Mouse (Mus musculus) left cerebral cortex, postnatal 25 days (tissue): Measurements from ENCODE around the gene Grb2. TPM values are rescaled to one million over a fixed set of nuclear protein-coding genes. Genes with fewer than 3 reads are reported as not detected.

ENCODE experiments used
- DNase-seq, 2 experiments: peaks; one replicate each; pipeline ENCODE4 v3.0.0; 2022; ENCODE audit warnings: low spot score in 2 of 2, mixed read lengths in 1 of 2
- intact Hi-C: fragments of 180-260 bp; cut with DNase I; formaldehyde crosslinking; loops from one replicate; pipeline ENCODE4 v1.15.1; 2025
- total RNA-seq, 2 experiments: library from RNA; stranded (reverse); gene quantifications; 2 replicates each; pipeline ENCODE4 v1.2.3; 2021

The Grb2 gene
- total RNA-seq, 2 experiments from 2014 or later: 204 TPM

DNA sequence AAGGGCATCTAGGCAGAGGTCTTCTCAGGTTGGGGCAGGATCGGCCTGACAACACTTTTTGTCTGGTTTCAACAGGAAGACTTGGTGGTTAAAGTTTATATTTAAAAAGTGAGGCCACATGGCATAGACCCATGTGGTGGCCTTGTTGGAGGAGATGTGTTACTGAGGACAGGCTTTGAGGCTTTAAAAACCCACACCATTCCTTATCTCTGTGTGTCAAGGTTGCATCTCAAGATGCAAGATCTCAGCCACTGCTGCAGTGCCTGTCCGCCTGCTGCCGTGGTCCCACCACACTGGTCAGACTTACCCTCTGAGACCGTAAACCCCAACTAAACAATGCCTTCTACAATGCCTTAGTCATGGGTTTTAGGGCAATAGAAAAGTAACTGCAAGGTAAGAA lies 110.1 kb downstream of the Grb2 start:
- intact Hi-C loops: no loop called here

GRCm38 (mm10) chr11:115595209-115595608 lies 113.2 kb downstream of the Grb2 start:
- no peak for DNase-seq
- intact Hi-C loops: no loop called here

More for the DNA sequence above, 110.1 kb downstream of the Grb2 start:
- no peak for DNase-seq

Other genes with a start within 250 kb of the Grb2 start
- not detected for gene Slc16a5, start 246.1 kb downstream of the Grb2 start, total RNA-seq
- gene Armc7, start 232.9 kb downstream of the Grb2 start, total RNA-seq: 10 to 100 TPM; 12.5 to 12.8 TPM
- gene Nt5c, start 216.7 kb downstream of the Grb2 start, total RNA-seq: 10 to 100 TPM; 60.1 to 66.5 TPM
- 100 to 1,000 TPM; 165 to 168 TPM for gene Jpt1, start 194.2 kb downstream of the Grb2 start, total RNA-seq
- gene Sumo2, start 172.3 kb downstream of the Grb2 start, total RNA-seq: 100 to 1,000 TPM; 298 to 313 TPM
- 10 to 100 TPM; 45.7 to 49.1 TPM for gene Nup85, start 144.2 kb downstream of the Grb2 start, total RNA-seq
- gene Mrps7, start 104.7 kb downstream of the Grb2 start, total RNA-seq: 10 to 100 TPM; 52.2 to 56.2 TPM
- 10 to 100 TPM; 76.5 to 88.6 TPM for gene Gga3, start 104.5 kb downstream of the Grb2 start, total RNA-seq
- gene Mif4gd, start 95.6 kb downstream of the Grb2 start, total RNA-seq: 10 to 100 TPM; 17.6 to 19.4 TPM
- gene Slc25a19, start 80.3 kb downstream of the Grb2 start, total RNA-seq: 10 to 100 TPM; 54.3 to 59.3 TPM
- gene Tmem94, start 56.8 kb upstream of the Grb2 start, total RNA-seq: 10 to 100 TPM; 54.9 to 59.1 TPM
- gene Caskin2, start 105.0 kb upstream of the Grb2 start, total RNA-seq: 10 to 100 TPM; 18.8 to 20.7 TPM
- 10 to 100 TPM; 12.5 to 12.7 TPM for gene Tsen54, start 106.1 kb upstream of the Grb2 start, total RNA-seq
- gene Llgl2, start 115.5 kb upstream of the Grb2 start, total RNA-seq: 1 to 10 TPM; 3.7 to 4.0 TPM
- under 1 TPM; 0.11 to 0.23 TPM for gene Myo15b, start 149.8 kb upstream of the Grb2 start, total RNA-seq
- gene Smim5, start 191.4 kb upstream of the Grb2 start, total RNA-seq: under 1 TPM in 1 of 2 experiments, not detected in 1; 0.32 TPM
- not detected for gene Smim6, start 203.4 kb upstream of the Grb2 start, total RNA-seq
- gene Sap30bp, start 224.7 kb upstream of the Grb2 start, total RNA-seq: 10 to 100 TPM; 40.4 to 45.5 TPM
- 10 to 100 TPM; 22.3 to 26.3 TPM for gene Recql5, start 224.9 kb upstream of the Grb2 start, total RNA-seq